ENCODE assay signal across 8 mouse cellular contexts in genomic region chr7:73375257-73376100, GRCm38 (mm10). TPM values are rescaled to one million over a fixed set of nuclear protein-coding genes. Genes with fewer than 3 reads are reported as not detected.
A peak's percentile ranks its signal among the peaks of the same experiment; 100 is the strongest.
DNase-seq lines count a peak whose midpoint lies in the region; ATAC-seq and TF ChIP-seq lines count a peak whose summit lies in the region.

Gene Rgma (plus strand): TSS chr7:73375509.

- peak; percentile 29 for TF ChIP-seq POLR2A in embryonic fibroblast, embryonic 13.5 days (IDR thresholded peaks at IDR 0.05; ENCODE audit: low read depth, low read length)
- no peak; the same call in 1 of the 2 replicates for TF ChIP-seq POLR2A in olfactory bulb, adult 2 months (IDR thresholded peaks at IDR 0.05; ENCODE audit: insufficient read depth, low read depth, low read length)

- DNase-seq in 3T3-L1 (ENCODE audit: low read depth, low spot score), result peak; percentile 74
- peak; percentile 33 to 47 for DNase-seq in adrenal gland, adult 18-20 months (ENCODE audit: low spot score in 2 of 2)
- peak; percentile 64 for DNase-seq in kidney, postnatal 14 days
- DNase-seq in MN1 (ENCODE audit: low spot score), result no peak

- peaks cover 98% of the 10 kb centered on the region for H3K27me3 ChIP-seq in heart, embryonic 13.5 days (replicated peaks)
- peaks cover 97% of the 10 kb centered on the region for H3K27me3 ChIP-seq in liver, embryonic 15.5 days

- peak within 1 kb of the TSS; percentile 96 for H3K4me2 ChIP-seq in heart, embryonic 13.5 days
- H3K4me2 ChIP-seq in liver, embryonic 15.5 days, result peak within 1 kb of the TSS; percentile 68

- no peaks in the 10 kb centered on the region for H3K9me3 ChIP-seq in heart, embryonic 13.5 days
- H3K9me3 ChIP-seq in liver, embryonic 15.5 days (replicated peaks), result no peaks in the 10 kb centered on the region

- H3K27ac ChIP-seq in embryonic fibroblast, embryonic 13.5 days (ENCODE audit: insufficient read depth, low read length), result peak within 1 kb of the TSS; percentile 6; the same call in 1 of the 2 replicates
- H3K27ac ChIP-seq in heart, embryonic 13.5 days (replicated peaks), result no peak within 1 kb of the TSS
- no peak within 1 kb of the TSS for H3K27ac ChIP-seq in liver, embryonic 15.5 days (replicated peaks)
- H3K27ac ChIP-seq in olfactory bulb, adult 2 months (ENCODE audit: insufficient read depth, low read depth, low read length), result peak within 1 kb of the TSS; percentile 29; the same call in 1 of the 2 replicates

- H3K36me3 ChIP-seq in heart, embryonic 13.5 days, result no peaks in the 10 kb centered on the region
- no peaks in the 10 kb centered on the region for H3K36me3 ChIP-seq in liver, embryonic 15.5 days (replicated peaks)

- 0 out of 2 replicates have a peak, but pooled peaks cover 2% of the 10 kb centered on the region for H3K4me1 ChIP-seq in embryonic fibroblast, embryonic 13.5 days (ENCODE audit: control insufficient read depth, insufficient read depth, low read length)
- peaks cover 35% of the 10 kb centered on the region for H3K4me1 ChIP-seq in heart, embryonic 13.5 days
- H3K4me1 ChIP-seq in liver, embryonic 15.5 days (replicated peaks), result peaks cover 17% of the 10 kb centered on the region
- H3K4me1 ChIP-seq in olfactory bulb, adult 2 months (ENCODE audit: control insufficient read depth, insufficient read depth, low read length), result peaks cover 21% of the 10 kb centered on the region

- peak within 1 kb of the TSS; percentile 46 for H3K4me3 ChIP-seq in embryonic fibroblast, embryonic 13.5 days (ENCODE audit: insufficient read depth, low read length)
- peak within 1 kb of the TSS; percentile 60 for H3K4me3 ChIP-seq in heart, embryonic 13.5 days
- peak within 1 kb of the TSS; percentile 42 for H3K4me3 ChIP-seq in liver, embryonic 15.5 days (replicated peaks)
- H3K4me3 ChIP-seq in olfactory bulb, adult 2 months (ENCODE audit: insufficient read depth, low read depth, low read length), result peak within 1 kb of the TSS; percentile 50

- TF ChIP-seq CTCF in embryonic fibroblast, embryonic 13.5 days (IDR thresholded peaks at IDR 0.05; ENCODE audit: borderline replicate concordance, insufficient read depth, low read length), result no peak
- no peak for TF ChIP-seq CTCF in olfactory bulb, adult 2 months (IDR thresholded peaks at IDR 0.05; ENCODE audit: insufficient read depth, low read depth, low read length)

- H3K9ac ChIP-seq in heart, embryonic 13.5 days, result peak within 1 kb of the TSS; percentile 73
- no peak within 1 kb of the TSS for H3K9ac ChIP-seq in liver, embryonic 15.5 days

- ATAC-seq in heart, embryonic 13.5 days (ENCODE audit: extremely low read depth, insufficient number of reproducible peaks, low FRiP score, low TSS enrichment), result peak; percentile 61
- no peak for ATAC-seq in liver, embryonic 15.5 days (ENCODE audit: insufficient read depth)

- WGBS in heart, embryonic 13.5 days, result under 1% methylated on average over 70 of the region's 85 CpGs
- WGBS in liver, embryonic 15.5 days (ENCODE audit: insufficient replicate concordance), result under 1% methylated on average over 76 of the region's 85 CpGs
- WGBS in olfactory bulb, adult 2 months, result under 1% methylated on average over 76 of the region's 85 CpGs

RNA-seq across cellular contexts. Expression of gene Rgma, which starts in this region (rescaled TPM):
- 10 to 100 TPM in 1 of 2 experiments, 1 to 10 TPM in 1; 8.1 to 12.1 TPM for total RNA-seq in adrenal gland, adult 18-20 months (2021)
- polyA plus RNA-seq in embryonic fibroblast, embryonic 13.5 days (2011; ENCODE audit: insufficient read length, low read depth, missing spikeins), result 12.6 and 19.3 TPM in 2 replicates
- polyA plus RNA-seq in heart, embryonic 13.5 days (2015; fragmentation: Nextera tagmentation; extraction: Ambion mirVana), result 2.8 and 3.8 TPM in 2 replicates
- polyA plus RNA-seq in liver, embryonic 15.5 days (2015; fragmentation: Nextera tagmentation; extraction: Ambion mirVana), result 0.17 and 0.23 TPM in 2 replicates
- not detected in 2 replicates for polyA plus RNA-seq in olfactory bulb, adult 2 months (2012; ENCODE audit: insufficient read depth, insufficient read length, low replicate concordance, missing spikeins)

Comparison
In these comparisons a context has a peak if more than half of its experiments do, and no peak if none do; other contexts are left out.
1. H3K27ac ChIP-seq: peak in embryonic fibroblast, embryonic 13.5 days (single experiment) and olfactory bulb, adult 2 months (single experiment); none in heart, embryonic 13.5 days (single experiment) and liver, embryonic 15.5 days (single experiment).
2. Peak in every context shown above with its lines, with median percentiles within 50 percentile points of each other: H3K4me3 ChIP-seq.